In genomic region chr16:91601693-91602092, GRCm38 (mm10) we compare ENCODE assay signal across 18 mouse cellular contexts. TPM values are rescaled to one million over a fixed set of nuclear protein-coding genes. Genes with fewer than 3 reads are reported as not detected.
DNase-seq lines count a peak whose midpoint lies in the region; ATAC-seq and TF ChIP-seq lines count a peak whose summit lies in the region.
"Had no signal": no experiment of that assay in that cellular context is flagged by ENCODE, and none has a peak within 500 bp of the region (broad histone marks: within the 10 kb centered on the region; RNA-seq: fewer than 3 reads in every experiment).

No protein-coding gene starts in this region.

- no peaks in the 10 kb centered on the region; the same call in 1 of the 2 replicates for H3K79me2 ChIP-seq in MEL (ENCODE audit: control insufficient read depth, insufficient read depth, low read length, poor library complexity)

- peak; percentile 32 to 49 for DNase-seq in B cell, adult 2 months
- no peak for DNase-seq in MEL (ENCODE audit: low read depth, low spot score)
- no peak for DNase-seq in heart, postnatal 36 days
- DNase-seq in kidney, postnatal 14 days, result no peak
- DNase-seq: adrenal gland, adult 8-10 months; adrenal gland, postnatal 36 days; cerebellum, adult 11-12 months; cerebellum, postnatal 10 days; forebrain, postnatal 0 days; gastrocnemius, postnatal 14 days had no signal

- H3K27me3 ChIP-seq in MEL (ENCODE audit: control insufficient read depth in 1 of 2, insufficient read depth in 2 of 2, low read length in 2 of 2), result no peaks in the 10 kb centered on the region
- peaks cover 3% of the 10 kb centered on the region; the same call in 1 of the 2 replicates for H3K27me3 ChIP-seq in forebrain, embryonic 16.5 days (replicated peaks; ENCODE audit: control insufficient read depth, insufficient read depth, low read length)

- H3K4me1 ChIP-seq in MEL (ENCODE audit: control insufficient read depth in 1 of 2, insufficient read depth in 2 of 2, low read length in 2 of 2), result no peaks in the 10 kb centered on the region
- peaks cover 4% of the 10 kb centered on the region for H3K4me1 ChIP-seq in forebrain, embryonic 16.5 days (replicated peaks; ENCODE audit: control insufficient read depth, insufficient read depth, low read length)

- H3K4me2 ChIP-seq in forebrain, embryonic 16.5 days (ENCODE audit: low read length), result no peak overlapping the region
- H3K4me2 ChIP-seq: embryonic facial prominence, embryonic 13.5 days; forebrain, embryonic 12.5 days; heart, embryonic 12.5 days; hindbrain, embryonic 15.5 days had no signal

- peak; percentile 56 for ATAC-seq in granulocyte monocyte progenitor cell, adult 5-6 weeks (replicated peaks; ENCODE audit: poor library complexity, severe bottlenecking)
- ATAC-seq in monocyte, adult 5-6 weeks (replicated peaks; ENCODE audit: insufficient number of reproducible peaks, low FRiP score, low TSS enrichment, poor library complexity, severe bottlenecking), result peak; percentile 53
- ATAC-seq in forebrain, embryonic 16.5 days, result no peak
- ATAC-seq: forebrain, postnatal 0 days; intestine, embryonic 16.5 days had no signal

- no peaks in the 10 kb centered on the region for H3K36me3 ChIP-seq in MEL (ENCODE audit: control insufficient read depth in 1 of 2, insufficient read depth in 2 of 2, low read length in 2 of 2)
- H3K36me3 ChIP-seq in forebrain, embryonic 16.5 days (ENCODE audit: control insufficient read depth, insufficient read depth), result no peaks in the 10 kb centered on the region
- H3K36me3 ChIP-seq: embryonic facial prominence, embryonic 13.5 days; forebrain, embryonic 12.5 days; heart, embryonic 12.5 days; hindbrain, embryonic 15.5 days had no signal

- H3K9ac ChIP-seq in MEL (ENCODE audit: control insufficient read depth, low read depth, low read length, poor library complexity, severe bottlenecking), result no peak overlapping the region
- no peak overlapping the region for H3K9ac ChIP-seq in forebrain, embryonic 16.5 days (replicated peaks; ENCODE audit: low read depth, low read length)
- H3K9ac ChIP-seq: embryonic facial prominence, embryonic 13.5 days; forebrain, embryonic 12.5 days; forebrain, postnatal 0 days; heart, embryonic 12.5 days; hindbrain, embryonic 15.5 days had no signal

- 82% methylated on average over 9 of the region's 9 CpGs for WGBS in forebrain, embryonic 16.5 days

- TF ChIP-seq RAD21 in MEL (IDR thresholded peaks at IDR 0.05; ENCODE audit: low read depth, low read length), result no peak

- H3K27ac ChIP-seq in MEL (ENCODE audit: control insufficient read depth, low read depth, low read length), result no peak overlapping the region
- no peak overlapping the region for H3K27ac ChIP-seq in forebrain, embryonic 16.5 days (ENCODE audit: low read length)
- H3K27ac ChIP-seq: embryonic facial prominence, embryonic 13.5 days; forebrain, embryonic 12.5 days; hindbrain, embryonic 15.5 days had no signal

- TF ChIP-seq CTCF in MEL (IDR thresholded peaks at IDR 0.05 in 2 of 3, conservative IDR thresholded peaks at IDR 0.05 in 1 of 3; ENCODE audit: control insufficient read depth in 1 of 3, insufficient read depth in 1 of 3, low read depth in 2 of 3, low read length in 3 of 3, poor library complexity in 1 of 3, severe bottlenecking in 1 of 3), result no peak

- no peak for TF ChIP-seq EP300 in MEL (IDR thresholded peaks at IDR 0.05; ENCODE audit: low read depth in 1 of 2, low read length in 2 of 2)

- H3K4me3 ChIP-seq in MEL (ENCODE audit: control insufficient read depth in 1 of 2, insufficient read depth in 1 of 2, low read depth in 2 of 2, low read length in 2 of 2), result no peak overlapping the region
- H3K4me3 ChIP-seq in forebrain, embryonic 16.5 days (replicated peaks; ENCODE audit: low read length), result no peak overlapping the region
- H3K4me3 ChIP-seq: embryonic facial prominence, embryonic 13.5 days; forebrain, embryonic 12.5 days; heart, embryonic 12.5 days; hindbrain, embryonic 15.5 days had no signal

- H3K9me3 ChIP-seq in MEL (replicated peaks; ENCODE audit: insufficient read depth, low read length), result no peaks in the 10 kb centered on the region
- no peaks in the 10 kb centered on the region for H3K9me3 ChIP-seq in forebrain, embryonic 16.5 days (ENCODE audit: control insufficient read depth, low read length)
- H3K9me3 ChIP-seq: embryonic facial prominence, embryonic 13.5 days; forebrain, embryonic 12.5 days; heart, embryonic 12.5 days; hindbrain, embryonic 15.5 days had no signal

- intact Hi-C loops in heart, postnatal 36 days (cut with DNase I), result no loop called here

- TF ChIP-seq POLR2A in MEL (IDR thresholded peaks at IDR 0.05; ENCODE audit: control insufficient read depth in 1 of 2, insufficient read depth in 1 of 2, low read depth in 1 of 2, low read length in 2 of 2, poor library complexity in 1 of 2), result no peak

TF ChIP-seq in MEL, 35 proteins besides CTCF, POLR2A, EP300 and RAD21:
- TF ChIP-seq ZNF384 (IDR thresholded peaks at IDR 0.05; ENCODE audit: low read depth, low read length), result no peak
- 0 out of 2 replicates have a peak, but pooled peaks have one; percentile 30 for TF ChIP-seq TBP (IDR thresholded peaks at IDR 0.05; ENCODE audit: low read depth, low read length)

RNA-seq across cellular contexts. Expression of gene Tmem50b, which starts 4.1 kb away (rescaled TPM):
- 2.6 and 2.9 TPM in 2 replicates for total RNA-seq in MEL (2012; rRNA removed)
- polyA plus RNA-seq in MEL (2012; ENCODE audit: insufficient read depth in 1 of 2, insufficient read length in 2 of 2, low read depth in 1 of 2, low replicate concordance in 2 of 2, missing spikeins in 1 of 2), result 1 to 10 TPM in 1 of 2 experiments, not detected in 1; 9.5 TPM
- 56.8 and 64.9 TPM in 2 replicates for total RNA-seq in granulocyte monocyte progenitor cell, adult 5-6 weeks (2014; fragmentation: Nextera tagmentation)
- total RNA-seq in granulocyte monocyte progenitor cell, adult 5-6 weeks (2017), result 38.5 and 41.1 TPM in 2 replicates
- 44.6 to 80.4 TPM (median 63.0 TPM) in 3 replicates for total RNA-seq in monocyte, adult 5-6 weeks (2017)
- total RNA-seq in heart, postnatal 36 days (2021), result 10 to 100 TPM; 55.0 to 67.6 TPM
- polyA plus RNA-seq in forebrain, embryonic 16.5 days (2015; fragmentation: Nextera tagmentation; extraction: Ambion mirVana), result 93.8 and 101 TPM in 2 replicates

RNA-seq across cellular contexts. Expression of gene Dnajc28, which starts 17.1 kb away (rescaled TPM):
- total RNA-seq in MEL (2012; rRNA removed), result 0.85 and 1.2 TPM in 2 replicates
- 1 to 10 TPM in 1 of 2 experiments, not detected in 1; 1.9 TPM for polyA plus RNA-seq in MEL (2012; ENCODE audit: insufficient read depth in 1 of 2, insufficient read length in 2 of 2, low read depth in 1 of 2, low replicate concordance in 2 of 2, missing spikeins in 1 of 2)
- 2.4 and 2.8 TPM in 2 replicates for total RNA-seq in granulocyte monocyte progenitor cell, adult 5-6 weeks (2014; fragmentation: Nextera tagmentation)
- 6.1 and 9.2 TPM in 2 replicates for total RNA-seq in granulocyte monocyte progenitor cell, adult 5-6 weeks (2017)
- total RNA-seq in monocyte, adult 5-6 weeks (2017), result 1.1 to 3.1 TPM (median 1.6 TPM) in 3 replicates
- total RNA-seq in heart, postnatal 36 days (2021), result 10 to 100 TPM; 32.3 to 35.8 TPM
- 6.9 and 8.5 TPM in 2 replicates for polyA plus RNA-seq in forebrain, embryonic 16.5 days (2015; fragmentation: Nextera tagmentation; extraction: Ambion mirVana)

RNA-seq across cellular contexts. Expression of gene Gart, which starts 45.1 kb away (rescaled TPM):
- total RNA-seq in MEL (2012; rRNA removed), result 400 and 417 TPM in 2 replicates
- 100 to 1,000 TPM in 1 of 2 experiments, 10 to 100 TPM in 1; 94.0 to 509 TPM for polyA plus RNA-seq in MEL (2012; ENCODE audit: insufficient read depth in 1 of 2, insufficient read length in 2 of 2, low read depth in 1 of 2, low replicate concordance in 2 of 2, missing spikeins in 1 of 2)
- total RNA-seq in granulocyte monocyte progenitor cell, adult 5-6 weeks (2014; fragmentation: Nextera tagmentation), result 169 and 244 TPM in 2 replicates
- 443 and 453 TPM in 2 replicates for total RNA-seq in granulocyte monocyte progenitor cell, adult 5-6 weeks (2017)
- 45.6 to 47.6 TPM (median 47.0 TPM) in 3 replicates for total RNA-seq in monocyte, adult 5-6 weeks (2017)
- total RNA-seq in heart, postnatal 36 days (2021), result 10 to 100 TPM; 69.0 to 72.7 TPM
- polyA plus RNA-seq in forebrain, embryonic 16.5 days (2015; fragmentation: Nextera tagmentation; extraction: Ambion mirVana), result 71.7 and 81.4 TPM in 2 replicates

RNA-seq across cellular contexts. Expression of gene Son, which starts 45.6 kb away (rescaled TPM):
- total RNA-seq in MEL (2012; rRNA removed), result 93.6 and 102 TPM in 2 replicates
- polyA plus RNA-seq in MEL (2012; ENCODE audit: insufficient read depth in 1 of 2, insufficient read length in 2 of 2, low read depth in 1 of 2, low replicate concordance in 2 of 2, missing spikeins in 1 of 2), result 100 to 1,000 TPM; 157 to 182 TPM
- total RNA-seq in granulocyte monocyte progenitor cell, adult 5-6 weeks (2014; fragmentation: Nextera tagmentation), result 326 and 356 TPM in 2 replicates
- 242 and 285 TPM in 2 replicates for total RNA-seq in granulocyte monocyte progenitor cell, adult 5-6 weeks (2017)
- total RNA-seq in monocyte, adult 5-6 weeks (2017), result 374 to 473 TPM (median 406 TPM) in 3 replicates
- total RNA-seq in heart, postnatal 36 days (2021), result 100 to 1,000 TPM; 129 to 154 TPM
- 129 and 134 TPM in 2 replicates for polyA plus RNA-seq in forebrain, embryonic 16.5 days (2015; fragmentation: Nextera tagmentation; extraction: Ambion mirVana)

RNA-seq across cellular contexts. Expression of gene Ifngr2, which starts 54.8 kb away (rescaled TPM):
- 2.8 and 4.1 TPM in 2 replicates for total RNA-seq in MEL (2012; rRNA removed)
- 10 to 100 TPM in 1 of 2 experiments, not detected in 1; 11.0 TPM for polyA plus RNA-seq in MEL (2012; ENCODE audit: insufficient read depth in 1 of 2, insufficient read length in 2 of 2, low read depth in 1 of 2, low replicate concordance in 2 of 2, missing spikeins in 1 of 2)
- total RNA-seq in granulocyte monocyte progenitor cell, adult 5-6 weeks (2014; fragmentation: Nextera tagmentation), result 29.2 TPM in 2 replicates
- total RNA-seq in granulocyte monocyte progenitor cell, adult 5-6 weeks (2017), result 12.8 and 13.0 TPM in 2 replicates
- total RNA-seq in monocyte, adult 5-6 weeks (2017), result 28.8 to 49.4 TPM (median 38.9 TPM) in 3 replicates
- 100 to 1,000 TPM; 128 to 159 TPM for total RNA-seq in heart, postnatal 36 days (2021)
- 118 and 124 TPM in 2 replicates for polyA plus RNA-seq in forebrain, embryonic 16.5 days (2015; fragmentation: Nextera tagmentation; extraction: Ambion mirVana)

Comparison
In these comparisons a context has a peak if more than half of its experiments do, and no peak if none do; other contexts are left out.
1. DNase-seq: peak in B cell, adult 2 months (2 of 2); none in MEL (single experiment), heart, postnatal 36 days (0 of 2) and kidney, postnatal 14 days (single experiment).
2. RNA of gene Tmem50b, which starts 4.1 kb away (total RNA-seq): 55.0 to 67.6 TPM in heart, postnatal 36 days, 38.5 to 64.9 TPM in granulocyte monocyte progenitor cell, adult 5-6 weeks and 44.6 to 80.4 TPM in monocyte, adult 5-6 weeks; 2.6 to 2.9 TPM in MEL; every median in the first group is over 10 times any median in the second.